Mouse (Mus musculus) layer of hippocampus, adult 9-11 months (tissue): Measurements from ENCODE around the gene Gstp3.

ENCODE experiments used
- DNase-seq: peaks from one replicate; pipeline ENCODE4 v3.0.0; 2022

Gene Gstp3

GRCm38 (mm10) chr19:4059069-4059740 is at the start of gene Gstp3:
Gene Gstp3 (minus strand): TSS chr19:4059569.
- DNase-seq, result no peak

GRCm38 (mm10) chr19:4108535-4108934 is 49.2 kb upstream of the Gstp3 start:
- DNase-seq, result no peak

- DNase-seq, result no peak
These were observed 47.3 kb upstream of the Gstp3 start for GRCm38 (mm10) chr19:4106654-4107053.

- DNase-seq, result no peak
These were observed 45.4 kb upstream of the Gstp3 start for GRCm38 (mm10) chr19:4104675-4105194.

DNA sequence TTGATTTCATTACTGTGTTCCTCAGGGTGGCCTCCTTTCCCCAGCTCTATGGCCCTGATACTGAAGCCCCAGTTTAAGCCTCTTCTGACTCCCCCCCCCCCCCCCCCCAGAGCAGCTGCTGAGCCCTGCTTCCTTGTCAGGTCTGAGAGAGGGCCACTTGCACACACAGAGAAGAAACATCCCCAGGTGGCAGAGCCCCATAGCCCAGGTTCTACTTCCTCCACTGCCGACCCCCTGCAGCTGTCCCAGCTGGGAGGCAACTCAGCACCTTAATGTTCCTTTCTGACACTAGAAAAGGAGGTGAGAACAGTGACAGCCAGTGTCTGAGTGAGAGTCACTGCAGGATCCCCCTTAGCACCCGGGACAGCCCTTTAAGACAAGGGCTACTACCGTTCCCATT is 44.4 kb upstream of the Gstp3 start:
- DNase-seq, result no peak

GRCm38 (mm10) chr19:4103294-4103693 is 43.9 kb upstream of the Gstp3 start:
- DNase-seq, result no peak

DNA sequence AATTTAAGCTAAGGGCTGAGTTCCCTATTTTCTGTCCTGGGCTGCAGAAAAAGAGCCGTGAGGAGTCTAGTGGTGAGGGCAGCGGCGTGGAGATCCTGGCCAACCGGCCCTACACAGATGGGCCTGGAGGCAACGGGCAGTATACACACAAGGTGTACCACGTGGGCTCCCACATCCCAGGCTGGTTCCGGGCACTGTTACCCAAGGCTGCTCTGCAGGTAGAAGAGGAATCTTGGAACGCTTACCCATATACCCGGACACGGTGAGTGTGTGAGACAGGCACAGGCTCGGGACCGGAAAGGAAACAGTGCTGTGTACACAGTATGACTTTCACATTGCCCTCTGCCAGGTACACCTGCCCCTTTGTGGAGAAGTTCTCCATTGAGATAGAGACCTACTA is 43.3 kb upstream of the Gstp3 start:
- no peak for DNase-seq

GRCm38 (mm10) chr19:4102049-4102448 is 42.7 kb upstream of the Gstp3 start:
- DNase-seq, result no peak

DNA sequence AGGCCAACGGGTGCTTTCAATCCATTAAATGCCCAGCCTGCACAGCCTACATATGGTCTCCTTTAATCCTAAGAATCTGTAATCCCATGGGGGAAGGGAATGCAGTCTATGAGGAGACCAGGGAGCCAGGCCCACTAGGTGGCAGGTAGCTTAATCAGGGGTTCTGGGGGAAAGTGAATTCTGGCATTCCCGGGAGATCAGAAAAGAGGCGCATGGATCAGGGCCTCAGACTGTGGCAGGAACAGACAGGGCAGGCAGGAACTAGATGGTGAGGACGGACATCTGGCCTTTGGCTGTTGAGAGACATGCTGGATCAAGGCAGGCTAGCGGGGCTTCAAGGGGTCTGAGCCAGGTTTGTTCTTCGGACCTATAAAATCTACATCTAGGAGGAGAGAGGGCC is 42.1 kb upstream of the Gstp3 start:
- DNase-seq, result peak; percentile 5

- DNase-seq, result peak; percentile 57
These were observed 41.4 kb upstream of the Gstp3 start for GRCm38 (mm10) chr19:4100718-4101261.

DNA sequence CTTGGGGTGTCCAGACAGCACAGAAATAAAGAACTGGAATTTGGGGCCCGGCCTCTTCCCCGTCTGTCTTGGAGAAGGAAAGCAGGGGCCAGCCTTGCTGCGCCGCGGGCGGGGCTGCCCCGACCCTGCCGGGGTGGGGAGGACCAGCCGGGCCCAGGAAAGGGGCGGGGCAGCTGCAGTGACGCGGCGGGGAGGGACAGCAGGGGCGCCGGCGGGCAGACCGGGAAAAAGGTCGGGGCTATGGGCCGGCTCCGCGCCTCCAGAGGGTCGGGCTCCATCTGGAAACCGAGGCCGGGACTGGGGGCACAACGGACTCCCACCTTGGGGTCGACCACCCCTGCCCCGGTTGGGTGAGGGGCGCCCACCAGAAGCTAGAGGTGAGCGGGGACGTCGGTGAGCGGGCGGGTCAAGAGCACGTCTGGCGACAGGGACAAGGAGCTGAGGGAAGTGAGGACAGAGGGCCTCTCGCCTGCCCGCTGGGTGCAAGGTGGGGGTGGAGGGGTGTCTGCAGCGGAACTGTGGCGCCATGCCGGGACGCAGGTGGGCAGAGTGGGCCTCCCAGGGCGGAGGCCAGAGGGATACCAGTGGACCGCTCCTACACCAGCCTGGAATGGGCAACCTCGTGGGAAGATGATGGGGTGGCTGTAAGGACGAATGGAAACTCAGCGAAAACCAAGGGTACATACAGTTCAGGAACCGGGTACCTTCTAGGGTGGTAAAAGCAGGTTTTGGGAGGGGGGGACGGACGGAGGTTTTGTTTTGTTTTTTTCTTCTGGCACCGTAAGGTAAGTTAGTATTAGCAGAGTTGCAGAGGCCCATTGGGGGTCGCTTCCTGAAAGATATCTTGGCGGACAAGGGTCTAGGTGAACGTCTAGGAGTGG is 40.7 kb upstream of the Gstp3 start, which contains the start of gene Pitpnm1:
Pitpnm1 (plus strand) TSS at position 162 of the 881 bp plus-strand sequence.
- DNase-seq, result peak; percentile 56

GRCm38 (mm10) chr19:4099056-4099455 is 39.7 kb upstream of the Gstp3 start:
- DNase-seq, result peak; percentile 90

DNA sequence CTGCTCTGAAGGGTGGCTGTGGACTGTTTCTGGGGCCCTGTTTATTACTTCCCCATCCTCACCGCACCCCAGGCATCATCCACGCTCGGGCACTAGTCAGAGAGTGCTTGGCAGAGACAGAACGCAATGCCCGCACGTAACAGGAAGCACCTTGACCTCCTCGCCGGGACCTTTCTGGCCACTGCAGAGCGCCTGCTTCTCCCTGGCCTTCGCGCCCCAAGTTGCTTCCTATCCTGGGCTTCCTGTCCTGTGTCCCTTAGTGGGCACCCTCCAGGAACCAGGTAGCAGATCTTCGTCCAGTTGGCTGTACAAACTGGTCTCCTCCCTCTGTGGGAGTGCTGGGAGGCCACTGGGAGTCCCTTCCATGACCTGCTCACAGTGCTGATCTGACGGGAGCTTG is 39.1 kb upstream of the Gstp3 start:
- DNase-seq, result no peak

DNA sequence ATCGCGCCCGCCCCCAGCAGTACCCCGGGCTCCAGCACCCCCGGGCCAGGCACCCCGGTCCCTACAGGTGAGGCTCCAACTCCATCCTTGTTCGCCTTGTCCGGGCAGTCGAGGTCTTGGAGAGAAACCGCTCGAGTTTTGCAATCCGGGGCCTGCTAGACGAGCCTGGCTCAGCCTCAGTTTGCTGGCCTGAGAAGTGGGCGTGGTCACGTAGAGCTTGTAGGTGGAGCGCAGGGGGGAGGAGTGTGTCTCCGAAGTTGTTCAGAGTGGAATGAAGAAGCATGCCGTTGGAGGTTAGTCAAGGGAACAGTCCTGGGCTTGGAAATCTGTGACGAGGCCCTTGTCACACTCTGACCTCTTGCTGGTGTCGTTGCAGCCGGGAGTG is 38.1 kb upstream of the Gstp3 start:
- peak; percentile 85 for DNase-seq

- peak; percentile 99 for DNase-seq
These were observed 37.5 kb upstream of the Gstp3 start, which contains the start of gene Cdk2ap2 for GRCm38 (mm10) chr19:4096642-4097440. Gene Cdk2ap2 (plus strand): TSS chr19:4097182.

DNA sequence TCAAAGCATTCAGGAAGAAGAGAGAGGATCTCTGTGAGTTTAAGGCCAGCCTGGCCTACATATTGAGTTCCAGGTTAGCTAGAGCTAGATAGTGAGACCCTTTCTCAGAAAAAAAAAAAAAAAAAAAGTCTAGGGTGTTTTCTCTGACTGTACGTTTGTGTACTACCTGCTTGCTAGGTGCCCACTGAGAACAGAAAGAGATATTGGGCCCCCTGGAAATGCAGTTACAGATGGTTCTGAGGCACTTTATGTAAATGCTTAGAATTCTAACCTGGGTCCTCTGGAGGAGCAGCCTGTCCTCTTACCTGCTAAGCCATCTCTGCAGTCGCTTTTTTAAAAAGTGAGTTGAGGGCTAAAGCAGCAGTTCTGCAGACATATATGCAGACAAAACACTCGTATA is 36.4 kb upstream of the Gstp3 start:
- no peak for DNase-seq

GRCm38 (mm10) chr19:4094774-4095303 is 35.5 kb upstream of the Gstp3 start:
- no peak for DNase-seq

GRCm38 (mm10) chr19:4094348-4094747 is 35.0 kb upstream of the Gstp3 start:
- no peak for DNase-seq

GRCm38 (mm10) chr19:4093772-4094171 is 34.4 kb upstream of the Gstp3 start:
- no peak for DNase-seq

- DNase-seq, result no peak
These were observed 33.4 kb upstream of the Gstp3 start for GRCm38 (mm10) chr19:4092750-4093149.

GRCm38 (mm10) chr19:4091383-4091782 is 32.0 kb upstream of the Gstp3 start:
- no peak for DNase-seq

DNA sequence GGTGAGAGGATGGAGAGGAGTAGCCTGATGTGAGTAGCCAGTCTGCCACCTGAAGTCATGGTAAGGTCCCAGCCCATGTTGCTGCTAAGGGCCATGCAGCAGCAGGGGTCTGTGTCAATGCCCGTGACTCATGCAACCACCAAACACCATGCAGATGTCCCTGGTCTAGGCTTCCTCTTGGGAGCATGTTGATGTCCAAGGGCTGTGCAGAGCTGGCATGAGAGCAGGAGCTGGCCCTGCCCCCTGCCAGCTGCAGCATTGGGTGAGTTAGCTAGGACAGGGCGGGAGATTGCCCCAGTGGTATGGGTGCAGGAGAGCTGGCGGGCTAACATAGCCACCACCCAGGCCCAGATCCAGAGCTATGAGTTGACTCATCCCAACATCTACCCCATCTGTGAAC is 31.1 kb upstream of the Gstp3 start:
- DNase-seq, result no peak
